Mouse (Mus musculus) kidney, postnatal 25 days (tissue): ENCODE measurements around the gene Dnmt3b.
"Not testable (repeated sequence)": the region's sequence is repeated elsewhere in the genome, so short reads cannot be mapped to it uniquely, and the experiment has no call there.

Source experiments
- DNase-seq, 2 experiments: peaks; one replicate each; pipeline ENCODE4 v3.0.0; 2021; ENCODE audit warnings: mixed read lengths in 2 of 2

Dnmt3b gene

GRCm38 (mm10) chr2:153638977-153639680 is 10.1 kb upstream of the Dnmt3b start:
- DNase-seq = no peak

- no peak for DNase-seq
Measured at GRCm38 (mm10) chr2:153642496-153642895, 6.8 kb upstream of the Dnmt3b start.

- no peak for DNase-seq
Measured at GRCm38 (mm10) chr2:153642999-153643398, 6.3 kb upstream of the Dnmt3b start.

- no peak for DNase-seq
Measured at GRCm38 (mm10) chr2:153648773-153649297, 415 bp upstream of the Dnmt3b start.

- DNase-seq = peak; percentile 49 to 66
Measured at GRCm38 (mm10) chr2:153650014-153650687, 901 bp downstream of the Dnmt3b start.

- no peak for DNase-seq
Measured at GRCm38 (mm10) chr2:153651681-153652080, 2.4 kb downstream of the Dnmt3b start.

GRCm38 (mm10) chr2:153657659-153658058 is 8.4 kb downstream of the Dnmt3b start:
- DNase-seq = not testable (repeated sequence)

- DNase-seq = no peak
Measured at GRCm38 (mm10) chr2:153660616-153661015, 11.4 kb downstream of the Dnmt3b start.

GRCm38 (mm10) chr2:153665401-153665800 is 16.2 kb downstream of the Dnmt3b start:
- DNase-seq = peak in 1 of 2 experiments; percentile 23

- no peak for DNase-seq
Measured at GRCm38 (mm10) chr2:153668754-153669376, 19.6 kb downstream of the Dnmt3b start.

GRCm38 (mm10) chr2:153670111-153670510 is 20.9 kb downstream of the Dnmt3b start:
- DNase-seq = no peak

- no peak for DNase-seq
Measured at GRCm38 (mm10) chr2:153672619-153673018, 23.4 kb downstream of the Dnmt3b start.

- DNase-seq = not testable (repeated sequence)
Measured at GRCm38 (mm10) chr2:153675364-153675763, 26.1 kb downstream of the Dnmt3b start.

- DNase-seq = no peak
Measured at GRCm38 (mm10) chr2:153676944-153677343, 27.7 kb downstream of the Dnmt3b start.

- DNase-seq = no peak
Measured at GRCm38 (mm10) chr2:153677550-153677949, 28.3 kb downstream of the Dnmt3b start.

- no peak for DNase-seq
Measured at GRCm38 (mm10) chr2:153679959-153680358, 30.7 kb downstream of the Dnmt3b start.

- not testable (repeated sequence) for DNase-seq
Measured at GRCm38 (mm10) chr2:153693413-153693812, 44.2 kb downstream of the Dnmt3b start.

- peak; percentile 56 to 67 for DNase-seq
Measured at GRCm38 (mm10) chr2:153694462-153695085, 45.3 kb downstream of the Dnmt3b start.

- no peak for DNase-seq
Measured at GRCm38 (mm10) chr2:153696352-153696751, 47.1 kb downstream of the Dnmt3b start, which contains the start of gene Dnmt3c. TSS of gene Dnmt3c (plus strand) at chr2:153696652.

GRCm38 (mm10) chr2:153703389-153703788 is 54.1 kb downstream of the Dnmt3b start:
- no peak for DNase-seq

- DNase-seq = peak in 1 of 2 experiments; percentile 16
Measured at GRCm38 (mm10) chr2:153710701-153711330, 61.6 kb downstream of the Dnmt3b start.

- DNase-seq = no peak
Measured at GRCm38 (mm10) chr2:153712646-153713091, 63.4 kb downstream of the Dnmt3b start.
